Mouse (Mus musculus) spleen, postnatal 4 days (tissue): ENCODE results near the gene Phf24.
A peak's percentile ranks its signal among the peaks of the same experiment; 100 is the strongest.
"Not testable (repeated sequence)": the region's sequence is repeated elsewhere in the genome, so short reads cannot be mapped to it uniquely, and the experiment has no call there.

Experiments used
- DNase-seq, 2 experiments: peaks; one replicate each; pipeline ENCODE4 v3.0.0; 2022; ENCODE audit warnings: low spot score in 2 of 2

Gene Phf24

DNA sequence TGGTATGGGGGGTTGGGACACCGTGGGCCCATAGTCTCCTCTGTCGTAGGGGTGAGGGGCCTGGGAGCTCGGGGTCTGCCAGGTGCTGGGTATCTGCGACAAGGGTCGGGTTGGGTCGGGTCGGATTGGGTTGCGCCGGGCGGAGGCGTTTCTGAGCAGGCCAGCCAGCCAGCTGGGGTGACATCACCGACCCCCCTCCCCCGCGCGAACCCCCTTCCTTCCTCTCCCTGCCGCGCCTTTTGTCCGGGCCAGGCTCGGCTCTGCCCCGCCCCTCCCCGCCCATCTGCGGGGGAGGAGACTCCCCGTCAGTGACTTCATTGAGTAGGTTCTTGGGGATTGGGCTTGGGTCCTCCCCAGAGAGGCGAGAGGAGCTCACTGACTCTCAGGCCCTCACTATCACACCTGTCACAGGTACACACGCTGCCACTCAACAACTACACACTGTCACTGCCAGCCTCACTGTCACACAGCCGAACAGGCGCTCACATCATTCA lies 33.7 kb downstream of the Phf24 start:
- DNase-seq: peak; percentile 74 to 87

DNA sequence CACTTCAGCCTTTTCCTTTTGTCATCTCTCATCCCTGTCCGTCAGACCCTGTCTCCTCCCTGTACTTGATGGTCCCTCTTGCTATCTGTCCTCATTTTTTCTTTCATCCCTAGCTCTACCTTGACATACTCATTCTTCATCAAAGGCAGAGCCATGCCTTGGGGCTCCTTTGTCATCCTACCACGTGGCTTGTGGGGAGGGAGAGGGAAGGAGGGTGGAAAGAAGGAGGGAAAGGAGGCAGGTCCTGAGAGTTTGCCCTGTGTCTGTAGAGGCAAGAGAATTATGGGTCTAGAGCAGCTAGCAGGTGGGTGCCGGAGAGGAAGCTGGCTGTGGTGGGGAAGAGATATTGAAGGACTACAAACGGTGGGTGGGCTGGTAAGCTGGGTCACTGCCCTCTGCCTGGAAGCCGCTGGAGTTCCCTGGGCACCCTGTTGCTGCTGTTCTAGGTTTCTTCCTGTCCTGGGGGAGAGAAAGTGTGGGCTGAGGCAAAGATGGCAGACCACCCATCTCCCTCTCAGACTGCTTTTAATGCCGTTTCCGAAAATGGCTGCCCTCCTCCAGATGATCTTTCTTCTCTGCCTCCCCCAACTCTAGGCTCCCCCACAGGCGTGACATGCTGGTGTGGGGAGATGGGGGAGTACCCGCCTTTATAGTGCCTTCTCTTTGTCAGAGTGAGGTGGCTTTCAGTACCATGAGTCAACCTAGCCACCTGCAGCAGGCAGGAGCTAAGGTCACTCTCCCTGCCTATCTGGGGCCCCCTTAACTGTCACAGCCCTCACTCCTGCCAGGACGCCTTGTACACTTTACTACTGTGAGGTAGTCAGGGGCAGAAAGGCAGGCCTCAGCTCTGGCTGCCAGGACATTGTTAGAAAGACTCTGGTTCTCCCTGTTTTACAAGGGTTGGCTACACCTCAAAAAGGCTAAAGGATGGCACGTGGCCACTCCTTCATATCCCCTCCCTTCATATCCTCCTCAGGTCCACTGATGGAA lies 35.0 kb downstream of the Phf24 start:
- peak in 1 of 2 experiments; percentile 58 for DNase-seq

DNA sequence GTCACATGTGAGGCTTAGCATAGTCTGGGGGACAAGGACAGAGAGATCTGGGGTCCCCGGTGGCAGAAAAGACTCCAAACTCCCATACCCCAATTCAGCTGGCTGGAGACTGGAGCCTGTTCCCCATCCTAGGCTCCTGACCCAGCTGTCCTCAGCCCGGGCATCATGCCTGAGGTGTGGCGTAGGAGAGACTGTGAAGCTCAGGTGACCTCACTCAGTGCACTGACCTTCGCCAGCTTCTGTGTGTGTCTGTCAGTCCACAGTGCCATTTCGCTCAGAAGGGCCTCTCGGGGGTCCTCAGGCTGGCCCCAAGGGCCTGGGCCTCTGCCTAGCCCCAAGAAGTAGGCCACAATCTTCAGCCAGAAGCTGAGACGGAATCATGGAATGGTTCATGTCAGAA lies 36.1 kb downstream of the Phf24 start:
- no peak for DNase-seq

GRCm38 (mm10) chr4:42953435-42954094 lies 37.1 kb downstream of the Phf24 start:
- DNase-seq: no peak

DNA sequence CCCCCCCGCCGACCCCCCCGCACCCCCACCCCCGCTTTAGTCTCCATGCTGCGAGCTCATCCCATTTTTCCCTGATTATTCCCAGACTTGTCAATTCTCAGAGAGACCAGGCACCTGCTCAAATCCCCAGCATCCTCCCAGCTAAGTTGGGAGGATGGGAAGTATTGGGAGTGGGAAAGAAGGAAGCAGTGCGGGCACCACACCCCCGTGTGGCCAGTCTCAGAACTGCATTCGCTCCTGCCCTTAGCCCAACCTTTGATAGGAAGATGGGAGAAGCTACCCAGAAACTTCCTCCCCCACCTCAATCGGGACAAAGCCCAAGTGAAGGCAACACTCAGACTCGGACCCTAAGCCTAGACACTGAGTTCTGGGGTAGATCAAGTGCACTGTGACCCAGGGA lies 37.8 kb downstream of the Phf24 start:
- peak; percentile 42 to 82 for DNase-seq

DNA sequence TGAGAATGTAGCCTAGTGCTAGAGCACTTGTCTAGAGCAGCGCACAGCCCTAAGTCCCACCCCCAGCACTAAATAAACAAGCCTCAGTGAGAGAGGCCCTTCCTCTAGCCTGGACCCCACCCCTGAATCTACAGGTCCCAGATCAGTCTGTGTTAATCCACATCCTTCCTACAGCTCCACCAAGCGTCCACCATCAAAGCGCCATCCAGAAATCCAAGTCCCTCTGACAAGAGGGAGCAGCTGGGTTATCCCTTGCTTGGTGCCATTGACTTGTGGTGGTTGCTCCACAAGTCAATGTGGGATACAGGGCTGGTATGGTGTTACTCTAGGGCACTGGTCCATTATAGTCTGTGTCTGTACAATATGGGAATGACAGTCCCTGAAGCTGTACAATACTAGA lies 38.7 kb downstream of the Phf24 start:
- no peak for DNase-seq

- DNase-seq: no peak
These were observed 40.1 kb downstream of the Phf24 start for GRCm38 (mm10) chr4:42956581-42956980.

DNA sequence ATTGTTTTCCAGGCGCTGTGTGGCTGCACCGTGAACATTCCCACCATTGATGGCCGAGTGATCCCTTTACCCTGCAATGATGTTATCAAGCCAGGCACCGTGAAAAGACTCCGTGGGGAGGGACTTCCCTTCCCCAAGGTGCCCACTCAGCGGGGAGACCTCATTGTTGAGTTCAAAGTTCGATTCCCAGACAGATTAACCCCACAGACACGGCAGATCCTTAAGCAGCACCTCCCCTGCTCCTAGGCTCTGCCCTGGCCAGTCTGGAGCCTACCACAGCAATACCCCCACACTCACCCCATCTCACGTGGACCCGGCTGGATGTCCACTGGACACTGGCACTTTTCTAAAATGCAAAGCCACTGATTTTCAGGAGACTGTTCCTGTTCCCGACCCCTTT lies 40.8 kb downstream of the Phf24 start:
- no peak for DNase-seq

- DNase-seq: no peak
These were observed 41.5 kb downstream of the Phf24 start for GRCm38 (mm10) chr4:42957979-42958378.

- no peak for DNase-seq
These were observed 42.5 kb downstream of the Phf24 start for GRCm38 (mm10) chr4:42958942-42959341.

GRCm38 (mm10) chr4:42959382-42959781 lies 42.9 kb downstream of the Phf24 start:
- DNase-seq: no peak

DNA sequence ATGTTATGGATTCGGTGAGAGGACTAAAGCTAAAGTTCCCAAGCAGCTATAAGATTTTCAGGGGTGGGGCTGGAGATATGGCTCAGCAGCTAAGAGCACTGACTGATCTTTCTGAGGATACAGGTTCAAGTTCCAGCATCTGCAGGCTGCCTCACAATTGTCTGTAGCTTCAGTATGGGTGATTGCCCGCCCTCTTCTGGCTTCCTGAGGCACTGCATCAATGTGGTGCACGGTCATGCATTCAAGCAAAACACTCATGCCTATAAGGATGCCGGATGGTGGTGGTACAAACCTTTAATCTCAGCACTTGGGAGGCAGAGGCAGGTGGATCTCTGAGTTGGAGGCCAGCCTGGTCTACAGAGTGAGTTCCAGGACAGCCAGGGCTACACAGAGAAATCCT lies 45.1 kb downstream of the Phf24 start:
- DNase-seq: peak; percentile 51 to 75

- no peak for DNase-seq
These were observed 47.0 kb downstream of the Phf24 start for GRCm38 (mm10) chr4:42963480-42963879.

- peak in 1 of 2 experiments; percentile 41 for DNase-seq
These were observed 48.7 kb downstream of the Phf24 start for GRCm38 (mm10) chr4:42965039-42965719.

GRCm38 (mm10) chr4:42969304-42969703 lies 52.8 kb downstream of the Phf24 start, which contains the start of gene 1700022I11Rik:
1700022I11Rik (plus strand) TSS chr4:42969604.
- no peak for DNase-seq

- no peak for DNase-seq
These were observed 56.5 kb downstream of the Phf24 start for GRCm38 (mm10) chr4:42972952-42973351.

DNA sequence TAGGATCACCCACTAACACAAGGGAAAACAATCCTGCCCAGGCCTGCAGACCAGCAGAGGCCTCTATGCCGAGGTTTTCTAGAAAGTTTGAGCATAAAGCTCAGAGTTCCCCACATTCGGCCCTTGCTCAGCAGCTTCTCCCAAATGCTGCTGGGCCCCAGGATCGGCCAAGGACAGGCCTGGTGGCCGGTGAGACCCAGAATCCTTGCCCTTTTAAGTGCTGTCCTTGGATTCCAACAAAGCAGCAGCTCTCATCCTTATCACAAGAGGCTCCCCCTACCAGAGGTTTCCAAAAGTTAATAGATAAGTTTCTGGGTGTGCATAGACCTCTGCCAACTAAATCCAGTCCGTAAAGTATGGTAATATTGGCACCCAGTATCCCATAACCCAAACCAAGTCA lies 57.4 kb downstream of the Phf24 start:
- no peak for DNase-seq

DNA sequence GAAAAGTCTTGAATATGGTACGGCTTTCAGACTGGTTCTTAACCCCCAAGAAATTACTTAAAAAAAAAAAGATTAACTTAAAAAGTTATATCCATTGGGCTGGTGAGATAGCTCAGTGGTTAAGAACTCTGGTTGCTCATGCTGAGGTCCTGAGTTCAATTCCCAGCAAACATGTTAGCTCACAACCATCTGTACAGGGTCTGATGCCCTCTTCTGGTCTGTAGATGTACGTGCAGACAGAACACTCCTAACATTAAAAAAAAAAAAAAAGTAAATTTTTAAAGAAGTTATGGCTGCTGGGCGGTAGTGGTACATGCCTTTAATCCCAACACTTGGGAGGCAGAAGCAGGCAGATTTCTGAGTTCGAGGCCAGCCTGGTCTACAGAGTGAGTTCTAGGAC lies 61.6 kb downstream of the Phf24 start:
- DNase-seq: no peak

DNA sequence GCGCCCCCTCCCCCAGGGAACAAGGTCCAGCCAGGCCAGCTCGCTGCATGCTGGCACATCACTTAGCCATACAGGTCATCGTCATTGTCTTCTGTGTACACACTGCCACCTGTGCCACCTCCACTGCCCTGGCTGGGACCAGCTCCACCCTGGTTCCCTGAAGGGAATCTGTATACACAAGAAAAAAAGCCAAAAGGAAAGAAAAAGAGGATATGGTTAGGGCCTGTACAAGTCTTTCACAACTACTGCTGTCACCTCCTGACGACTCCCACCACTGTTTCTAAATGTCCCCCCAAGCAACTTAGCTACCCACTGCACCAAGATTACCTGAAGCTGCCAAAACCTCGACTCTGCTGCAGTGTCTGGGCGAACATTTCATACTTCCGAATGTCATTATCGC lies 64.0 kb downstream of the Phf24 start:
- DNase-seq: not testable (repeated sequence)

GRCm38 (mm10) chr4:42988296-42988695 lies 71.8 kb downstream of the Phf24 start:
- no peak for DNase-seq
